Mouse (Mus musculus) heart, embryonic 16.5 days (tissue): ENCODE results near the gene Luc7l. TPM values are rescaled to one million over a fixed set of nuclear protein-coding genes. Genes with fewer than 3 reads are reported as not detected.
"Not testable (repeated sequence)": the region's sequence is repeated elsewhere in the genome, so short reads cannot be mapped to it uniquely, and the experiment has no call there.

Experiments used
- ATAC-seq: fragments of 200-750 bp; cut with Nextera tagmentation; replicated peaks from 2 replicates; pipeline ENCODE4 v1.8.0; 2017; ENCODE audit warnings: moderate number of reproducible peaks; ENCODE audit not compliant: insufficient read depth, low FRiP score; ENCODE audit errors: extremely low read depth
- H3K27ac ChIP-seq: fragments of 300-500 bp; sonication (generic); 2 replicates; pipeline ENCODE4 v1.5.1; 2014; ENCODE audit warnings: mild to moderate bottlenecking, low read length, control low read depth, moderate library complexity
- H3K27me3 ChIP-seq: fragments of 300-500 bp; sonication (generic); 2 replicates; pipeline ENCODE4 v1.6.1; 2014; ENCODE audit warnings: low read length, mixed read lengths; ENCODE audit not compliant: control insufficient read depth, insufficient read depth
- H3K36me3 ChIP-seq: fragments of 300-500 bp; sonication (generic); 2 replicates; pipeline ENCODE4 v1.6.1; 2014; ENCODE audit not compliant: control insufficient read depth, insufficient read depth
- H3K4me1 ChIP-seq: fragments of 300-500 bp; sonication (generic); 2 replicates; pipeline ENCODE4 v1.6.1; 2014; ENCODE audit warnings: low read length, mixed read lengths; ENCODE audit not compliant: control insufficient read depth, insufficient read depth
- H3K4me2 ChIP-seq: fragments of 300-500 bp; sonication (generic); 2 replicates; pipeline ENCODE4 v1.6.1; 2014; ENCODE audit warnings: low read depth, mild to moderate bottlenecking, control low read depth, low read length
- H3K4me3 ChIP-seq: fragments of 300-500 bp; sonication (generic); 2 replicates; pipeline ENCODE4 v1.5.1; 2014; ENCODE audit warnings: mild to moderate bottlenecking, control low read depth, low read length
- H3K9ac ChIP-seq: fragments of 300-500 bp; sonication (generic); 2 replicates; pipeline ENCODE4 v1.6.1; 2014; ENCODE audit warnings: low read length, control low read depth
- H3K9me3 ChIP-seq: fragments of 300-500 bp; sonication (generic); replicated peaks from 2 replicates; pipeline ENCODE4 v1.6.1; 2016; ENCODE audit warnings: low read length; ENCODE audit not compliant: control insufficient read depth
- WGBS: fragments of 180-500 bp; shearing (Covaris S2); extraction: QIAGEN DNeasy Blood & Tissue Kit; methylation state at CpG from one replicate; pipeline ENCODE4 v1.1.7; 2014; 5-methylcytosine and 5-hydroxymethylcytosine counted together
- polyA plus RNA-seq: library from polyadenylated mRNA; unstranded; fragments of >200 nt; fragmentation: Nextera tagmentation; extraction: Ambion mirVana; gene quantifications from 2 replicates; pipeline ENCODE4 v1.2.1, GENCODE M21; 2015

Gene Luc7l
- polyA plus RNA-seq, 1 experiment from 2014 or later = 56.0 TPM

DNA sequence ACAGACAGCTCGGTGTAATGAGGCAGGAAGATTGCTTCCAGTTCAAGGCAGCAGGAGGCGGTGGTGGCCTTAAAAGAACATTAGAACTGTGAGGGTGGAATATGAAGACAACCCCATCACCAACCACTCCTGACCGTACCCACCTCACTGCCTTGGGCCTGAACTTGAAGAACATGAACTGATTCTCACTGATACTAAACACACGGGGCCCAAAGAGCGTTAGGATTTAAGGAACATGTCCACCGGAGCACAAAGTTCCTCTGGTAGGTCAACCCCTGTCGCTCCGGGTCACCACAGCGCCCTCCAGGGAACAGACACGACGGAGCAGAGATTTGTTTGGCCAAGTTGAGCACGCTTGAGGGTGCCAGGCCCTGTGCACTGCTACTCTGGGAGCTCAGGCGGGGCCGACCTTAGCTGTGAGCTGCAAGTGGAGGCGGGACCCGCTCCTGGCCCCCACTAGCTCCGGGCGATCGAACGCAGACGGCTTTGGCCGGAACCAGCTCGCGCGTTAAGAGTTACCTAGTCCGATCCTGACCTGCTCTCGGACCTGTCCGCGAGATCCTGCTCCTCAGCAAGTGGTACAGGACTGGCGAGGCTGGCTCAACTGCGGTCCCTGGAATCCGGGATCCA lies 9.1 kb upstream of the Luc7l start:
- Histone ChIP-seq H3K4me3 (peak overlapping the region; percentile 84), H3K4me1 (peaks cover 9% of the 10 kb centered on the region), H3K36me3 (no peaks in the 10 kb centered on the region), H3K4me2 (peak overlapping the region; percentile 81), H3K9me3 (no peaks in the 10 kb centered on the region), H3K9ac (peak overlapping the region; percentile 84), H3K27me3 (no peaks in the 10 kb centered on the region), H3K27ac (peak overlapping the region; percentile 88)
- ATAC-seq = peak; percentile 71
- 1% methylated on average over 32 of the region's 32 CpGs for WGBS

DNA sequence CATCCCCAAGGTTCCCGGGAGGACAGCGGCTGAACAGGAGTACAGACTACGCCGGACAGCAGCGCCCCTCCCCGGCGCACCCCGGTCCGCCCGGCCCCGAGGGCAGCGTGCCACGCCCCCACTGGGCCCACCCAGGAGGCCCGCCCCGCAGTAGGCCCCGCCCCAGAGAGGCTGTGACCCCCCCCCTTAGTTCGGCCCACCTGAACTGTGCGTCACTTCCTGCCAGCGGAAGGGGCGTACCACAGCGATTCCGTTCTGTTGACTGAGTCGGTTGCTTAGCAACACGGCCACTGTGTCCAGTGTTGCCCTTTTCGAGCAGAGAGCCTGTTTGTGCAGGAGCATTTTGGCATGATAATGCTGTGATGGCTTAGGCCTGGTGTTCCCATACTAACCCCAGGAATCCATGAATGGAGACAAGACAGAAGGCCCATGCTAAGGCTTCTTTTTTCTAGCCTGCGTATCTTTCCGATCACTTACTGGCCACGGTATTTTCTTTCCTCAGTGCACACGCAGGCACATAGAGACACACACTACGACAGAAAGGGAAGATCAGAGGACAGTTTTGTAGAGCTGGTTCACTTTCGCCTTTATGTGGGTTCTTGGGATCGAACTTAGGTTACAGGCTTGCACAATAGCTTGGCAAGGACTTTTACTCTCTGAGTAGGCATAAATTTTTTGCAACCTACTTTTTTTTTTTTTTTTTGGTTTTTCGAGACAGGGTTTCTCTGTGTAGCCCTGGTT lies 8.4 kb upstream of the Luc7l start, which contains the start of gene Fam234a:
Fam234a (minus strand) TSS at position 142 of the 741 bp plus-strand sequence.
- peak within 1 kb of the TSS; percentile 81 for H3K4me2 ChIP-seq
- peak within 1 kb of the TSS; percentile 84 for H3K9ac ChIP-seq
- H3K4me3 ChIP-seq = peak within 1 kb of the TSS; percentile 84
- H3K4me1 ChIP-seq = peaks cover 9% of the 10 kb centered on the region
- H3K9me3 ChIP-seq = no peaks in the 10 kb centered on the region
- no peaks in the 10 kb centered on the region for H3K36me3 ChIP-seq
- no peaks in the 10 kb centered on the region for H3K27me3 ChIP-seq
- peak within 1 kb of the TSS; percentile 88 for H3K27ac ChIP-seq
- peak; percentile 98 for ATAC-seq
- WGBS = 7% methylated on average over 33 of the region's 33 CpGs

DNA sequence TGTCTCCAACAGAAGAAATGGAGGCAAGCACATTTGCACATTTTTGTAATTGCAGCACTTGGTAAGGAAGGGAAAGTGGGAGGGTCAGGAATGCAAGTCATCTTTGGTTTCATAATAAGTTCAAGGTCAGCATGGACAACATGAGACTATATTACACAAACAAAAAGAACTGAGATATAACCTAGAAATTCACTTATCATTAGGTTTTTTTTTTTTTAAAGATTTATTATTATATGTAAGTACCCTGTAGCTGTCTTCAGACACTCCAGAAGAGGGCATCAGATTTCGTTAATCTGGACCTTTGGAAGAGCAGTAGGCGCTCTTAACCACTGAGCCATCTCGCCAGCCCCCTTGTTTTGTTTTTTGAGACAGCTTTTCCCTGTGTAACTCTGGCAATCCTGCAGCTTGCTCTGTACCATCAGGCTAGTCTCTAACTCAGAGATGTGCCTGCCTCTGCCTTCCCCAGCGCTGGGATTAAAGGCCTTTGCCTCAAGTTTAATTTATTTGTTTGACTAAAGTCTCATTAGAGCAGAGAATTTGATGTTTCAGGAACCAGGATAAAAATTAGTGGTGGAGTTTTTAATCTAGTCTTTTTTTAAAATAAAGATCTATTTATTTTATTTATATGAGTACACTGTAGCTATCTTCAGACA lies 684 bp upstream of the Luc7l start:
- Histone ChIP-seq H3K27me3 (no peaks in the 10 kb centered on the region), H3K4me1 (peaks cover 10% of the 10 kb centered on the region), H3K4me2 (peak overlapping the region; percentile 89), H3K27ac (peak overlapping the region; percentile 99), H3K4me3 (peak overlapping the region; percentile 77), H3K36me3 (peaks cover 3% of the 10 kb centered on the region; the same call in 1 of the 2 replicates), H3K9ac (peak overlapping the region; percentile 96), H3K9me3 (no peaks in the 10 kb centered on the region)
- 56% methylated on average over 4 of the region's 4 CpGs for WGBS
- no peak for ATAC-seq

DNA sequence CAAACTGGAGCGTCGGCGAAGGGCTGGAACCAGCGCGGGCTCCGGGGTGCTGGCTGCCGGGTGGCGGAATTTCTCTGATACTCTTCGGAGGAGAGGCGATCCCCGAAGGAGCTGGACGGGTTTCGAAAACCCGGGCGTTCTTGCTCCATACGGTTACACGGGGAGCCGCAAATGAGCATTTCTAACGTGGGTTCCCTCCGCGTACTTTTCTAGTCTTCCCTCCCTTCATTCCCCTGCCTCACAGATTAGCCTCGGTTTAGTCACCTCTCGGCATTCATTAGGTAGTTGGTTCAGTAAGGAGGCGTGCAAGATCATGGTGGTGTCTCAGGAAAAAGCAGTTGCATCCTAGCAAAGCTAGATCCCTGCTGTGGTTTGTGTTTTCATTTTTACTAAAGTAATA lies 703 bp downstream of the Luc7l start:
- H3K36me3 ChIP-seq = peaks cover 12% of the 10 kb centered on the region
- peak overlapping the region; percentile 89 for H3K4me2 ChIP-seq
- ATAC-seq = no peak
- no peaks in the 10 kb centered on the region for H3K27me3 ChIP-seq
- peak overlapping the region; percentile 99 for H3K27ac ChIP-seq
- peak overlapping the region; percentile 96 for H3K9ac ChIP-seq
- WGBS = under 1% methylated on average over 24 of the region's 24 CpGs
- no peaks in the 10 kb centered on the region for H3K9me3 ChIP-seq
- H3K4me1 ChIP-seq = peaks cover 10% of the 10 kb centered on the region
- H3K4me3 ChIP-seq = peak overlapping the region; percentile 77

DNA sequence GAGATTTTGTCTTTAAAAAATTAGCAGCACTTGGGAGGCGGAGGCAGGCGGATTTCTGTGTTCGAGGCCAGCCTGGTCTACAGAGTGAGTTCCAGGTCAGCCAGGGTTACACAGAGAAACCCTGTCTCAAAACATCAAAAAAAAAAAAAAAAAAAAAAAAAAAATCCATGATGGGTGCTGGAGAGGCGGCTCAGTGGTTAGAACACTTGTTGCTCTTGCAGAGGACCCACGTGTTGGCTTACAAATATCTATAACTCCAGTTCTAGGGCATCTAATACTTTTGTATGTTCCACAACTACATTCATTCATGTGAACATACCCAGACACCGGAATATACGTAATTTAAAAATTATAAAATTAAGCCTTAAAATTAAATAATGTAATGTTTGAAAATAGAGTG lies 2.6 kb downstream of the Luc7l start:
- peaks cover 24% of the 10 kb centered on the region for H3K36me3 ChIP-seq
- 91% methylated on average over 7 of the region's 7 CpGs for WGBS
- no peak overlapping the region for H3K27ac ChIP-seq
- H3K9ac ChIP-seq = no peak overlapping the region
- peaks cover 10% of the 10 kb centered on the region for H3K4me1 ChIP-seq
- no peaks in the 10 kb centered on the region for H3K9me3 ChIP-seq
- H3K4me3 ChIP-seq = no peak overlapping the region
- no peak overlapping the region for H3K4me2 ChIP-seq
- ATAC-seq = no peak
- H3K27me3 ChIP-seq = no peaks in the 10 kb centered on the region

DNA sequence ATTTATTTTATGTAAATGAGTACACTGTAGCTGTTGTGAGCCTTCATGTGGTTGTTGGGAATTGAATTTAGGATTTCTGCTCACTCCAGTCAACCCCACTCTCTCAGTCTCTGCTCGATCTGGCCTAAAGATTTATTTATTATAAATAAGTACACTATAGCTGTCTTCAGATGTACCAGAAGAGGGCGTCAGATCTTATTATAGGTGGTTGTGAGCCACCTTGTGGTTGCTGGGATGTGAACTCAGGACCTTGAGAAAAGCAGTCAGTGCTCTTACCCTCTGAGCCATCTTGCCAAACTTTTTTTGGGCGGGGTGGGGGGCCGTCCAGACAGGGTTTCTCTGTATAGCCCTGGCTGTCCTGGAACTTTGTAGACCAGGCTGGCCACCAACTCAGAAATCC lies 9.1 kb downstream of the Luc7l start:
- 87% methylated on average over 4 of the region's 4 CpGs for WGBS
- Histone ChIP-seq H3K36me3 (peaks cover 58% of the 10 kb centered on the region), H3K4me3 (no peak overlapping the region), H3K27me3 (no peaks in the 10 kb centered on the region), H3K4me1 (no peaks in the 10 kb centered on the region), H3K9ac (no peak overlapping the region), H3K4me2 (no peak overlapping the region), H3K9me3 (no peaks in the 10 kb centered on the region), H3K27ac (no peak overlapping the region)
- ATAC-seq = no peak

DNA sequence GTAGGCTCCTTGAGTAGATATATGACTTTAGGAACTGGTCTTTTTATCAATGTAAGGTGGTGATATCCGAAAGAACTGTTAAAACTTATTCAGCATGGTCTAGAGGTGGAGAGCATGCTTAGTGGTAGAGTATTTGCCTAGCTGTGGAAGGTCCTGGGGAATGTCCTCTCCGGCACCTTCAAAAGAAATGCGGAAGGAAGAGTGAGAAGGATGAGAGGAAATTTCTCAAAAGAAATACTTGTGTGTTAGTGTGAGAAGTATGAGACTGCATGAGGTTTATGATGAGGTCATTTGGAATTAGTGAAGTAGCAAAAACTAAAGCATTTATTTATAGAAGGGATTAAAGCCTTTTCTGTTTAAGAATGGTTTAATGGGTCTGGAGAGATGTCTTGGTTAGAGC lies 9.7 kb downstream of the Luc7l start:
- Histone ChIP-seq H3K4me1 (no peaks in the 10 kb centered on the region), H3K9me3 (no peaks in the 10 kb centered on the region), H3K27ac (no peak overlapping the region), H3K36me3 (peaks cover 61% of the 10 kb centered on the region), H3K27me3 (no peaks in the 10 kb centered on the region), H3K4me3 (no peak overlapping the region), H3K9ac (no peak overlapping the region), H3K4me2 (no peak overlapping the region)
- 87% methylated on average over 3 of the region's 3 CpGs for WGBS
- no peak for ATAC-seq

DNA sequence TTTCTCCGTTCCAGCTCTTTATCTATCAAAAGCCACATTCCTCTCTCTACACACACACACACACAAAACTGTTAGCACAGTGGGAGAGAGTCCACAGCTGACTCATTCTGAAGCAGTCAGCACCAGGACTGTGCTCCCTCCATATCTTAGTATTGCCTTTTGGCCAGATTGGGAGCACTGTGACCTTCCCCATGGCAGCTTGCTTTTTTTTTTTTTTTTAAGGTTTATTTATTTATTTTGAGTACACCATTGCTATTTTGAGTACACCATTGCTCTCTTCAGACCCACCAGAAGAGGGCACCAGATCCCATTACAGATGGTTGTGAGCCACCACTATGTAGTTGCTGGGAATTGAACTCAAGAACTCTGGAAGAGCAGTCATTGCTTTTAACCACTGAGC lies 16.2 kb downstream of the Luc7l start:
- Histone ChIP-seq H3K27ac (no peak overlapping the region), H3K4me2 (no peak overlapping the region), H3K36me3 (peaks cover 53% of the 10 kb centered on the region), H3K9ac (no peak overlapping the region), H3K4me1 (no peaks in the 10 kb centered on the region), H3K27me3 (no peaks in the 10 kb centered on the region), H3K9me3 (no peaks in the 10 kb centered on the region), H3K4me3 (no peak overlapping the region)
- 20% methylated on average over 1 of the region's 1 CpGs for WGBS
- no peak for ATAC-seq

DNA sequence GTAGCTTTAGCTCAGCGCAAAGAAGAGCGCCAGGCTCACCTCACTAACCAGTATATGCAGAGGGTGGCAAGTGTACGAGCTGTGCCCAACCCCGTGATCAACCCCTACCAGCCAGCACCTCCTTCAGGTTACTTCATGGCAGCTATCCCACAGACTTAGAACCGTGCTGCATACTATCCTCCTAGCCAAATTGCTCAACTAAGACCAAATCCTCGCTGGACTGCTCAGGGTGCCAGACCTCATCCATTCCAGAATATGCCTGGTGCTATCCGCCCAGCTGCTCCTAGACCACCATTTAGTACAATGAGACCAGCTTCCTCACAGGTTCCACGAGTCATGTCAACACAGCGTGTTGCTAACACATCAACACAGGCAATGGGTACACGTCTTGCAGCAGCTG lies 16.9 kb downstream of the Luc7l start:
- peaks cover 47% of the 10 kb centered on the region for H3K36me3 ChIP-seq
- WGBS = 92% methylated on average over 8 of the region's 10 CpGs

More for the DNA sequence above, 16.9 kb downstream of the Luc7l start:
- H3K4me2 ChIP-seq, H3K9ac ChIP-seq, H3K4me1 ChIP-seq, H3K27ac ChIP-seq, H3K9me3 ChIP-seq, H3K27me3 ChIP-seq, H3K4me3 ChIP-seq, ATAC-seq: not testable (repeated sequence)
